Mouse (Mus musculus): Measurements from ENCODE around the gene Bst1. TPM values are rescaled to one million over a fixed set of nuclear protein-coding genes. Genes with fewer than 3 reads are reported as not detected.

Bst1 gene
- polyA plus RNA-seq, 1 experiment from 2014 or later = 1.6 TPM

DNA sequence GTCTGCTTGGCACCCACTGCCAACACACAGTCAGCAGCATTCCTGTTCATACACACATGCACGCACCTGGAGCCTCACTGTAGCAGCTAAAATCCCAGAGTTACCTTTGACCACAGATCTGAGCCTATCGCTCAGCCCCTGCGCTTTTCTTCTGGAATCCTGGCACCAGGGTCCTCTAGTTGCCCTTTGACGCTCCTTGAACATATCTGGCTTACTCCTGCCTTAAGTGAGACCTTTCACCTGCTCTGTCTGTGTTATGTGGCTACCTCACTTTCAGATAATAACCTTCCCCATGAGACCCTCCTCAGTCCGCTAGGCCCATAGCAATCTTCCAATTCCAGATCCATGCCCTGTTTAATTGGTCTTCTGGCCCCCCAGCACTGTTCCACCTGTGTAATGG, 41.4 kb downstream of the Bst1 start:
- Histone ChIP-seq H3K4me1 (no peaks in the 10 kb centered on the region), H3K27ac (replicated peaks) (no peak overlapping the region), H3K36me3 (no peaks in the 10 kb centered on the region), H3K4me3 (replicated peaks) (no peak overlapping the region), H3K9me3 (replicated peaks) (no peaks in the 10 kb centered on the region), H3K4me2 (replicated peaks) (no peak overlapping the region), H3K9ac (no peak overlapping the region), H3K27me3 (no peaks in the 10 kb centered on the region)
- WGBS = 91% methylated on average over 5 of the region's 5 CpGs
- ATAC-seq (ENCODE audit: insufficient number of reproducible peaks, low FRiP score, low TSS enrichment, low read depth) = no peak

DNA sequence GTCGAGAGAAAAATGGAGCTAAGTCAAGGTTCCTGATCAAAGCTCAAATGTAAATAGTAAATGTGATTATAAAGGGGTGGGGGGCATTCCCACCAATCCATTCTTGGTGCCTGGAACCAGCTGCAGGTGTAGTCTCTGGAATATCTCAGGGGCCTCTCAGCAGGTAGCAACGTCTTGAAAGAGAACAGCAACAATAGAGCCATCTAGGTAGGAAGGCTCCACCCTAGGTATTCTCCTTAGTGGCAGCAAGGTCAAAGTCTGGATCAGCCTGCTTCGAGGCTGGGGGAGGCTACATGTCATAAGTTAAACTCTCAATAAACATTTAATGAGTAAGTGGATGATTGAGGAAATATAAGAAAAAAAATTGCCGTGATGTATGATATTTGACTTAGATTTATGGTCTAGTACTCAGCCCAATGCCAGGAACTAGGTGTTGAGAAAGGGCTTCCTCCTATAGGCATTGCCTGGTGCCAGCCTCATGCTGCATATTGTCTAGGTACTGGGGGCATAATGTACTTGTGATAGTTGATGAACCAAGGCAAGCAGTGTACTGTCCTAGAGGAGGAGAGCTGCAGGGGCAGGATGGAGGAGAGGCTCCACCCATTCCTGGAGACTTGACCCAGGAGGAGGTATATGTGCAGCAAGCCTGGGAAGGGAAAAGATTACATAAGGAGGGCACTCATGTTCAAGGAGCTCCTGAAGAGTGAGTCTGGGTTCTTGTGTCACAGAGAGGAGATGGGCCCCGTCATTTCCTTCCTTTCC, 42.2 kb downstream of the Bst1 start:
- Histone ChIP-seq H3K27ac (replicated peaks) (no peak overlapping the region), H3K4me2 (replicated peaks) (no peak overlapping the region), H3K27me3 (no peaks in the 10 kb centered on the region), H3K9ac (no peak overlapping the region), H3K4me3 (replicated peaks) (no peak overlapping the region), H3K4me1 (no peaks in the 10 kb centered on the region), H3K36me3 (no peaks in the 10 kb centered on the region), H3K9me3 (replicated peaks) (no peaks in the 10 kb centered on the region)
- 68% methylated on average over 5 of the region's 5 CpGs for WGBS
- ATAC-seq (ENCODE audit: insufficient number of reproducible peaks, low FRiP score, low TSS enrichment, low read depth) = no peak

DNA sequence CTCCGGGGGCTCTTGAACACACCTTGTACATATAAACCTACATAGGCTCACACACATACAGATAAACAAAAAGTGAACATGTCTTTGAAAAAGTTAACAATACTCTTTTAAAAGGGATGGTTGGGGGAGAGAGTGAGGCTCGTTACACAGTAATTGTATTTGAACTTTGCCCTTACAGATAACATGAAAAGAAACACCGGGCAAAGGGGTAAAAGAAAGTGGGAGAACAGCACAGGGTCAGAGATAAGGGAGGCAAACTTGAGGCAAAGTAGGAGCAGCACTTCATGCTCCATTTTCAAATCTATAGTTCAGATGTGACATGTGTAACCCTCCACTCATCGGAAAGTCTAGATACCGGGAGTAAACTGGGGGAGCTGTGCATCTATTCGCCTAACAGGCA, 45.0 kb downstream of the Bst1 start:
- WGBS = 70% methylated on average over 6 of the region's 6 CpGs
- no peak overlapping the region for H3K4me3 ChIP-seq (replicated peaks)
- 0 out of 2 replicates have a peak, but pooled peaks cover 2% of the 10 kb centered on the region for H3K4me1 ChIP-seq
- no peaks in the 10 kb centered on the region for H3K36me3 ChIP-seq
- H3K4me2 ChIP-seq (replicated peaks) = no peak overlapping the region
- no peak overlapping the region for H3K9ac ChIP-seq
- H3K9me3 ChIP-seq (replicated peaks) = no peaks in the 10 kb centered on the region
- ATAC-seq (ENCODE audit: insufficient number of reproducible peaks, low FRiP score, low TSS enrichment, low read depth) = no peak
- H3K27me3 ChIP-seq = no peaks in the 10 kb centered on the region
- H3K27ac ChIP-seq (replicated peaks) = no peak overlapping the region

DNA sequence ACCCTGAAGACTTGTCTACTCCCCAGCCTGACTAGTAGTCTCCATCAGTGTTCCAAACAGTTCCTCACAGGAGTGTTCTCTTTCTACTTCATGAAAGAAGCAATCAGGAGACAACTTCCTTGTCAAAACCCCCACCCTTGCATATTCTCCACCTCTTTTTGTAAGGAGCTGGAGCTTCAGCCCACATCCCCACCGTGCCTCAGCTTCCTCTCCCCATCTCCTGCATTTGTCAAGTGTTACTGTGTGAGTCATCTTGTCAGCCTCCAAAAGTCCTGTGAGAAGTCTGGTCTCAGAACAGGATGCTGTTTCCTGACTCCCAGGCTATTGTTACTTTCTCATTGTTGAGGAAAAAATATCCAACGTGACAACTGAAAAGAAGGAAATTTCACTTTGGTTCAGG, 46.6 kb downstream of the Bst1 start:
- Histone ChIP-seq H3K4me3 (replicated peaks) (no peak overlapping the region), H3K27ac (replicated peaks) (no peak overlapping the region), H3K4me1 (peaks cover 9% of the 10 kb centered on the region; the same call in 1 of the 2 replicates), H3K36me3 (no peaks in the 10 kb centered on the region), H3K9me3 (replicated peaks) (no peaks in the 10 kb centered on the region), H3K9ac (no peak overlapping the region), H3K27me3 (no peaks in the 10 kb centered on the region), H3K4me2 (replicated peaks) (no peak overlapping the region)
- ATAC-seq (ENCODE audit: insufficient number of reproducible peaks, low FRiP score, low TSS enrichment, low read depth) = no peak
- WGBS = 85% methylated on average over 2 of the region's 2 CpGs

DNA sequence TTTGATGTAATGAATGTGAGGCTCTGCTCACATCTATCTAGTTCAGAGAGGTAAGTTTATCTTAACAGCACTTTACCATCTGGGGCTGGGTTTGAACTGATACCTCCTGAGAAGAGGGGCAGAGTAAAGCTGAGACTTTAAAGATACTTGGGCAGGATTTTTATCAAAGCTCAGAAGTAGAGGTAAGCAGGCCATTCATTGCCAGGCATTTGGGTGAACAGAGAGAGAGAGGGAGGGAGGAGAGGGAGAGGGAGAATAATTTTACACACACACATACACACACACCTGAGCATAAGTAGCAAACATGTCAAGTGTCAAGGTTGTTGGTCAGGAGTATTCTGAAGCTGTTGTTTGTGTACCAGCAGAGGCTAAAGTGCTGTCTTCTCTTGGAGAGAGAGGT, 49.6 kb downstream of the Bst1 start, which contains the start of gene Cd38:
Gene Cd38 (plus strand): TSS at position 301 of the 400 bp plus-strand sequence.
- Histone ChIP-seq H3K27me3 (no peaks in the 10 kb centered on the region), H3K9ac (no peak within 1 kb of the TSS), H3K9me3 (replicated peaks) (no peaks in the 10 kb centered on the region), H3K27ac (replicated peaks) (no peak within 1 kb of the TSS), H3K4me2 (replicated peaks) (peak within 1 kb of the TSS; percentile 61), H3K4me3 (replicated peaks) (peak within 1 kb of the TSS; percentile 37), H3K36me3 (no peaks in the 10 kb centered on the region), H3K4me1 (peaks cover 9% of the 10 kb centered on the region; the same call in 1 of the 2 replicates)
- no peak for ATAC-seq (ENCODE audit: insufficient number of reproducible peaks, low FRiP score, low TSS enrichment, low read depth)

DNA sequence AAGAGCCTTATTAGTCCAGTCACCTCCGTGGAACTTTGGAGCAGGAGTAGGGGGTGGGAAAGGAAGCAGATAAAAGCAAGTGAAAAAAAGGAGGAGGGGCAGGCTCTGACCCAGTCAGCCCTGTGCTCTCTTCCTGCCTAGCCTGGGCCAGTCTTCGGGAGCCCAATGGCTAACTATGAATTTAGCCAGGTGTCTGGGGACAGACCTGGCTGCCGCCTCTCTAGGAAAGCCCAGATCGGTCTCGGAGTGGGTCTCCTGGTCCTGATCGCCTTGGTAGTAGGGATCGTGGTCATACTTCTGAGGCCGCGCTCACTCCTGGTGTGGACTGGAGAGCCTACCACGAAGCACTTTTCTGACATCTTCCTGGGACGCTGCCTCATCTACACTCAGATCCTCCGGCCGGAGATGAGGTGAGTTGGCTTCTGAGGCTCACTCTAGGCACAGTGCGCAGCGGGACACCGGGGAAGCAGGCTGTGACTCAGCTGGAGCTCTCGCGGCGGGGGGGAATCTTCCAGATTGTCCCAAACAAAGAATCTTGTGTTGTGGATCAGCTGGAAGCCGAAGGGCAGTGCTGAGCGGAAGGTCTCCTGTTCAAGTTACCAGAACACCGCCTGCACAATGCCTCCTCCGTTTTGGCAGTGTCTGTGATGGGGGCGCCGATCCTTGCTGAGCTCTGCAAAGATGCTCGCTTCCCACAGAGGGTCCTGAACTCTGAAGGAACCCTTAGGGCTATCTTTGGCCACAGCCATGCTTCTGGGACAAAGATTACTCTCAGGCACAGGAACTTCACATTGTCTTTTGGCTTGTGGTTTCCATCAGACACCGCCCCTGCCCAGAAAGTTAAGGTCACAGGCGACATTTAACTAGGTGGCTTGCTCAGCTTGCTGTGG, 50.3 kb downstream of the Bst1 start:
- Histone ChIP-seq H3K27me3 (no peaks in the 10 kb centered on the region), H3K9me3 (replicated peaks) (no peaks in the 10 kb centered on the region), H3K4me2 (replicated peaks) (peak overlapping the region; percentile 61), H3K4me3 (replicated peaks) (peak overlapping the region; percentile 37), H3K36me3 (no peaks in the 10 kb centered on the region), H3K27ac (replicated peaks) (no peak overlapping the region), H3K9ac (no peak overlapping the region), H3K4me1 (peaks cover 9% of the 10 kb centered on the region; the same call in 1 of the 2 replicates)
- no peak for ATAC-seq (ENCODE audit: insufficient number of reproducible peaks, low FRiP score, low TSS enrichment, low read depth)
- WGBS = 3% methylated on average over 28 of the region's 28 CpGs

DNA sequence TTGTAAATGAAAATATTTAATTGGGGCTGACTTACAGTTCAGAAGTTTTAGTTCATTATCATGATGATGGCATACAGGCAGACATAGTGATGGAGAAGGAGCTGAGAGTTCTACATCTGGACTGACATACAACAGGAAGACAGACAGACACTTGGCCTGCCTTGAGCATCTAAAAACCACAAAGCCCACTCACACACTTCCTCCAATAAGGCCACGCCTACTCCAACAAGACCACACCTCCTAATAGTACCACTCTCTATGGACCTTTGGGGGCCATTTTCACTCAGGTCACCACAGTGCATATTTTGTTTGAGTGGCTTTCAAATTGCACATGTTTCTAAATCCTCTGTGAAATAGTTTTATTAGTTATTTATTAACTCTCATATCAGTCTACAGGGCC, 53.2 kb downstream of the Bst1 start:
- WGBS = 64% methylated on average over 1 of the region's 1 CpGs
- H3K27ac ChIP-seq (replicated peaks) = no peak overlapping the region
- H3K4me2 ChIP-seq (replicated peaks) = no peak overlapping the region
- no peak overlapping the region for H3K4me3 ChIP-seq (replicated peaks)
- H3K27me3 ChIP-seq = no peaks in the 10 kb centered on the region
- H3K9me3 ChIP-seq (replicated peaks) = no peaks in the 10 kb centered on the region
- H3K36me3 ChIP-seq = no peaks in the 10 kb centered on the region
- peaks cover 9% of the 10 kb centered on the region; the same call in 1 of the 2 replicates for H3K4me1 ChIP-seq
- ATAC-seq (ENCODE audit: insufficient number of reproducible peaks, low FRiP score, low TSS enrichment, low read depth) = no peak
- H3K9ac ChIP-seq = no peak overlapping the region

DNA sequence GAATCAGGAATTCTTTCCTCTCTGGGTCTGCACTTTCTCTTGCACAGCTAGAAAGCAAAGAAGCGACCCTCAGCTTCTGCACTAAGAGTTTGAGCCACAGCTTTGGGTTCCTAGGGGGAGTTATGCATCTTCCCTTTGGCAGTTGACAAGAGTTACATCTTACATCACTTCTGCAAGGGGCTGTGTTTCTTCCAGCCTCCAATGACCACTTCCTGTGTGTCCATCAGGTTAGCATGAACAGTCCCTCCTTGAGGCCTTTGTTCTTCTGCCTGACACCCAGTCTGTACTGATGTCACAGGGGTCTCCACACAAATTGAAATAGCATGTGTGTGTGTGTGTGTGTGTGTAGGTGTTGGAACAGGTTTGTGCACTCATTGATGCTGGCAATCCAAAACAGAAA, 54.0 kb downstream of the Bst1 start:
- ATAC-seq (ENCODE audit: insufficient number of reproducible peaks, low FRiP score, low TSS enrichment, low read depth) = no peak
- WGBS = 59% methylated on average over 1 of the region's 1 CpGs

DNA sequence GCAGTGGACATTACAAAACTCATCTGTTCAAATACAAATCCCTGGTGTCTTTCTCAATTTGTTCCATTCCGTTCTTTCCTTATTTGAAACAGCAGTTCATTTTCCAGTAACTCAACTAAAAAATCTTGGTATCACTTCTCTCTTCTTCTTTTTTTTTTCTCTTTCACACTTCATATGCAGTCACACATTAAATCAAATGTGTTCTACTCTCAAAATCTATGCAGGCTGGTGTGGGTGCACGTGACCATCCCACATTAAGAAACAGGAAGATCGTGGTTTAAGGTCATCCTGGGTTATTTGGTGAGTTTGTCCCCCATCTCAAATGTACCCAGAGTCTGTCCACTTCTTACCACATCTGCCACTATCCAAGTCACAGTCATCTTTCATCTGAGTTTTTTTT, 63.3 kb downstream of the Bst1 start:
- Histone ChIP-seq H3K9me3 (replicated peaks) (no peaks in the 10 kb centered on the region), H3K27me3 (no peaks in the 10 kb centered on the region), H3K4me1 (0 out of 2 replicates have a peak, but pooled peaks cover 5% of the 10 kb centered on the region), H3K27ac (replicated peaks) (no peak overlapping the region), H3K9ac (no peak overlapping the region), H3K36me3 (no peaks in the 10 kb centered on the region), H3K4me3 (replicated peaks) (no peak overlapping the region), H3K4me2 (replicated peaks) (no peak overlapping the region)
- 73% methylated on average over 3 of the region's 3 CpGs for WGBS
- ATAC-seq (ENCODE audit: insufficient number of reproducible peaks, low FRiP score, low TSS enrichment, low read depth) = no peak

More for the DNA sequence above, 54.0 kb downstream of the Bst1 start:
- Histone ChIP-seq H3K27ac (replicated peaks) (no peak overlapping the region), H3K4me2 (replicated peaks) (no peak overlapping the region), H3K4me3 (replicated peaks) (no peak overlapping the region), H3K27me3 (no peaks in the 10 kb centered on the region), H3K9me3 (replicated peaks) (no peaks in the 10 kb centered on the region), H3K4me1 (peaks cover 9% of the 10 kb centered on the region; the same call in 1 of the 2 replicates), H3K36me3 (no peaks in the 10 kb centered on the region), H3K9ac (no peak overlapping the region)

DNA sequence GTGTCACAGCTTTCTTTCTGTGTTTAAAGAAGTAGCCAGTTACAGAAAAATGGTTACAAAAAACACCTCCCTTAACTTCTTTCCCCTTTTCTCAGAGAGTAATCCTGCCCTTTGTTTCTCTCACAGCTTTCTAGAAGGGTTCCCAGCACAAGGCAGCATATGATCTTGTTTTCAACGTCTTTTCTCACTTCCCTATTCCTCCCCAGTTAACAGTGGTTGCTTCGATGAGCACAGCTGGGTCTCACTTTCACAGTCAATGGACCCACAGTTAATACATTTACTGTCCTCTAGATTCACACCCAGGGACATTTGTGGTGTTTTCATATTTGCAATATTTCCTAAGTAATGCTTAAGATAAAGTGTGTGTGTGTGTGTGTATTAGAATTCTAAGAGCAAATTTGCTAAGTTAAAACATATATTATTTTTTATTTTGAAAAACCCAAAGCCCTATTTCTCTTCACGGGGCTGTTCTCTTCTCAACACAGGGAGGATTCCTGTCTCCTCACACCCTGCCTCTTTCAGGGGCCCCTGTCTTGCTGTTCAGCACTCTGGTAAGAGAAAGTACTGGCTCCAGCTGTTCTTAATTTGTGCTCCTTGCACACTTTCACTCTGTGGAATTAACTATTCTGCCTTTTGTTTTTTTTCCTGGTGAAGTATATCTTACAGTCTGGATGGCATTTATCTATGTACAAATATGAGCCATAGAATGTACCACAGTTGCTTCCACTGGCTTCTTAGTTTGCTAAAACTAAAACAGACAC, 66.6 kb downstream of the Bst1 start:
- WGBS = 21% methylated on average over 3 of the region's 3 CpGs
- no peak overlapping the region for H3K4me2 ChIP-seq (replicated peaks)
- ATAC-seq (ENCODE audit: insufficient number of reproducible peaks, low FRiP score, low TSS enrichment, low read depth) = no peak

DNA sequence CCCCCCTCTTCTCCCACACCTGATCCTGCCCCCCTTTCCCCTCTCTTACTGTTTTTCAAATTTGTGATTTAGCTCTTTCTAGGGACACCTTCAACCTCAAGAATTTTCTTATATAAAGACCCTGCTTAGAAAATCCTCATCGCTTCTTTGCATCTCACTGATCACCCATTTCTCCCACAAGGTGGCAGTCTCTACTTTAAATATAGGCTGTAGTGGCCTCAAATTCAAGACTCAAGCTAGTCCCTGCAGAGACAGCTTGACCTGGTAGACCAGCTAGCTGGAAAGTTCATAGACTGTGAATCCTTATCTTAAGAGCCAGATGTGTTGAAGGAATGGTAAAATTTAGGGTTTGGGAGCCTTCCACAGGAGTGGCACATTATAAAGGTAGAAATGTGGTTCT, 73.7 kb downstream of the Bst1 start:
- Histone ChIP-seq H3K27ac (replicated peaks) (no peak overlapping the region), H3K4me2 (replicated peaks) (no peak overlapping the region), H3K27me3 (no peaks in the 10 kb centered on the region), H3K4me3 (replicated peaks) (no peak overlapping the region), H3K9ac (no peak overlapping the region), H3K9me3 (replicated peaks) (no peaks in the 10 kb centered on the region), H3K36me3 (no peaks in the 10 kb centered on the region), H3K4me1 (no peaks in the 10 kb centered on the region)
- no peak for ATAC-seq (ENCODE audit: insufficient number of reproducible peaks, low FRiP score, low TSS enrichment, low read depth)
- WGBS = 12% methylated on average over 1 of the region's 1 CpGs

More for the DNA sequence above, 66.6 kb downstream of the Bst1 start:
- Histone ChIP-seq H3K27me3 (no peaks in the 10 kb centered on the region), H3K27ac (replicated peaks) (no peak overlapping the region), H3K4me1 (0 out of 2 replicates have a peak, but pooled peaks cover 5% of the 10 kb centered on the region), H3K4me3 (replicated peaks) (no peak overlapping the region), H3K9me3 (replicated peaks) (no peaks in the 10 kb centered on the region), H3K9ac (no peak overlapping the region), H3K36me3 (no peaks in the 10 kb centered on the region)

All from embryonic facial prominence, embryonic 15.5 days (tissue).